Mouse (Mus musculus) MEL (cell line): ENCODE results near the gene Ttll11. TPM values are rescaled to one million over a fixed set of nuclear protein-coding genes. Genes with fewer than 3 reads are reported as not detected.

ENCODE experiments used
- DNase-seq: peaks from one replicate; pipeline ENCODE4 v3.0.0; 2011; ENCODE audit warnings: low read depth, low spot score
- H3K27ac ChIP-seq: 2 replicates; pipeline ENCODE4 v1.5.1; 2012; ENCODE audit warnings: low read depth, mild to moderate bottlenecking, control low read depth, low read length, moderate library complexity; ENCODE audit not compliant: control insufficient read depth
- H3K27me3 ChIP-seq, 2 experiments: fragments of 150-350 bp in 1 of 2; sonication (generic) in 1 of 2; 2 replicates each; pipeline ENCODE4 v1.6.1; 2012; ENCODE audit warnings: low read length in 2 of 2, mild to moderate bottlenecking in 2 of 2, improper control_type of control experiment in 1 of 2, moderate library complexity in 1 of 2; ENCODE audit not compliant: insufficient read depth in 2 of 2, control insufficient read depth in 1 of 2
- H3K36me3 ChIP-seq, 2 experiments: 2 replicates each; pipeline ENCODE4 v1.6.1; 2012 to 2014; ENCODE audit warnings: low read length in 2 of 2, improper control_type of control experiment in 1 of 2, inconsistent platforms in 1 of 2, mild to moderate bottlenecking in 1 of 2; ENCODE audit not compliant: insufficient read depth in 2 of 2, control insufficient read depth in 1 of 2
- H3K4me1 ChIP-seq, 2 experiments: fragments of 150-350 bp in 1 of 2; sonication (generic) in 1 of 2; 2 replicates each; pipeline ENCODE4 v1.6.1; 2012; ENCODE audit warnings: low read length in 2 of 2, improper control_type of control experiment in 1 of 2, mild to moderate bottlenecking in 1 of 2; ENCODE audit not compliant: insufficient read depth in 2 of 2, control insufficient read depth in 1 of 2
- H3K4me3 ChIP-seq, 2 experiments: fragments of 150-350 bp in 1 of 2; sonication (generic) in 1 of 2; 2 replicates each; pipeline ENCODE4 v1.5.1; 2012; ENCODE audit warnings: low read depth in 2 of 2, low read length in 2 of 2, mild to moderate bottlenecking in 2 of 2, moderate library complexity in 2 of 2, control low read depth in 1 of 2, improper control_type of control experiment in 1 of 2; ENCODE audit not compliant: control insufficient read depth in 1 of 2, insufficient read depth in 1 of 2
- H3K79me2 ChIP-seq: 2 replicates; pipeline ENCODE4 v1.6.1; 2012; ENCODE audit warnings: mild to moderate bottlenecking, low read length, moderate library complexity; ENCODE audit not compliant: control insufficient read depth, poor library complexity, insufficient read depth
- H3K9ac ChIP-seq: 2 replicates; pipeline ENCODE4 v1.6.1; 2012; ENCODE audit warnings: low read depth, mild to moderate bottlenecking, control low read depth, low read length, moderate library complexity; ENCODE audit not compliant: control insufficient read depth, poor library complexity, severe bottlenecking
- H3K9me3 ChIP-seq: fragments of 150-350 bp; sonication (generic); replicated peaks from 2 replicates; pipeline ENCODE4 v1.6.1; 2012; ENCODE audit warnings: mild to moderate bottlenecking, low read length, improper control_type of control experiment, moderate library complexity; ENCODE audit not compliant: insufficient read depth
- BHLHE40 ChIP-seq: IDR thresholded peaks from 2 replicates; pipeline ENCODE4 v1.6.1; 2012; ENCODE audit warnings: low read depth, mild to moderate bottlenecking, inconsistent platforms, low read length, improper control_type of control experiment, borderline replicate concordance
- CTCF ChIP-seq, 3 experiments: IDR thresholded peaks in 2 of 3; conservative IDR thresholded peaks in 1 of 3; 2 replicates each; pipeline ENCODE4 v1.5.1; 2011 to 2012; ENCODE audit warnings: low read length in 3 of 3, low read depth in 2 of 3, mild to moderate bottlenecking in 2 of 3, improper control_type of control experiment in 1 of 3, inconsistent platforms in 1 of 3, mixed read lengths in 1 of 3, moderate library complexity in 1 of 3; ENCODE audit not compliant: control insufficient read depth in 1 of 3, insufficient read depth in 1 of 3, poor library complexity in 1 of 3, severe bottlenecking in 1 of 3
- E2F4 ChIP-seq: IDR thresholded peaks from 2 replicates; pipeline ENCODE4 v1.6.1; 2011; ENCODE audit warnings: low read depth, low read length, improper control_type of control experiment, borderline replicate concordance
- EP300 ChIP-seq, 2 experiments: IDR thresholded peaks; 2 replicates each; pipeline ENCODE4 v1.6.1; 2011; ENCODE audit warnings: improper control_type of control experiment in 2 of 2, low read length in 2 of 2, low read depth in 1 of 2, mild to moderate bottlenecking in 1 of 2
- GABPA ChIP-seq: IDR thresholded peaks from 2 replicates; pipeline ENCODE4 v1.6.1; 2012; ENCODE audit warnings: low read depth, mild to moderate bottlenecking, inconsistent platforms, low read length, improper control_type of control experiment, moderate library complexity
- GATA1 ChIP-seq: IDR thresholded peaks from 2 replicates; pipeline ENCODE4 v1.6.1; 2011; ENCODE audit warnings: low read depth, low read length, improper control_type of control experiment
- MAFK ChIP-seq: IDR thresholded peaks from 2 replicates; pipeline ENCODE4 v1.6.1; 2011; ENCODE audit warnings: low read depth, mild to moderate bottlenecking, low read length, improper control_type of control experiment, borderline replicate concordance
- MAX ChIP-seq: IDR thresholded peaks from 2 replicates; pipeline ENCODE4 v1.6.1; 2011; ENCODE audit warnings: low read length, improper control_type of control experiment
- MAZ ChIP-seq: IDR thresholded peaks from 2 replicates; pipeline ENCODE4 v1.6.1; 2012; ENCODE audit warnings: low read depth, mild to moderate bottlenecking, inconsistent platforms, low read length, improper control_type of control experiment
- MEF2A ChIP-seq: IDR thresholded peaks from 2 replicates; pipeline ENCODE4 v1.6.1; 2014; ENCODE audit warnings: low read depth, mild to moderate bottlenecking, inconsistent platforms, low read length, improper control_type of control experiment; ENCODE audit not compliant: poor library complexity, insufficient replicate concordance, severe bottlenecking; ENCODE audit errors: extremely low read depth
- MYB ChIP-seq: IDR thresholded peaks from 2 replicates; pipeline ENCODE4 v1.6.1; 2011; ENCODE audit warnings: mild to moderate bottlenecking, low read depth, low read length, improper control_type of control experiment
- MYC ChIP-seq: IDR thresholded peaks from 2 replicates; pipeline ENCODE4 v1.6.1; 2011; ENCODE audit warnings: low read depth, mild to moderate bottlenecking, low read length, improper control_type of control experiment, moderate library complexity
- POLR2A ChIP-seq, 2 experiments: IDR thresholded peaks; 2 replicates each; pipeline ENCODE4 v1.6.1; 2011 to 2012; ENCODE audit warnings: low read length in 2 of 2, mild to moderate bottlenecking in 2 of 2, control low read depth in 1 of 2, improper control_type of control experiment in 1 of 2, low read depth in 1 of 2, moderate library complexity in 1 of 2; ENCODE audit not compliant: control insufficient read depth in 1 of 2, insufficient read depth in 1 of 2, poor library complexity in 1 of 2
- POLR2AphosphoS2 ChIP-seq: IDR thresholded peaks from 2 replicates; pipeline ENCODE4 v1.6.1; 2011; ENCODE audit warnings: low read length, improper control_type of control experiment
- RAD21 ChIP-seq: IDR thresholded peaks from 2 replicates; pipeline ENCODE4 v1.6.1; 2011; ENCODE audit warnings: mild to moderate bottlenecking, low read depth, low read length, improper control_type of control experiment
- TAL1 ChIP-seq: IDR thresholded peaks from 2 replicates; pipeline ENCODE4 v1.6.1; 2012; ENCODE audit warnings: mild to moderate bottlenecking, inconsistent platforms, low read length, moderate library complexity, mixed read lengths
- UBTF ChIP-seq: IDR thresholded peaks from 2 replicates; pipeline ENCODE4 v1.6.1; 2012; ENCODE audit warnings: low read depth, mild to moderate bottlenecking, inconsistent platforms, low read length, improper control_type of control experiment, moderate library complexity, borderline replicate concordance; ENCODE audit not compliant: insufficient read depth
- USF2 ChIP-seq, 2 experiments: IDR thresholded peaks; 2 replicates each; pipeline ENCODE4 v1.6.1; 2011 to 2012; ENCODE audit warnings: improper control_type of control experiment in 2 of 2, low read length in 2 of 2, borderline replicate concordance in 1 of 2, inconsistent platforms in 1 of 2, low read depth in 1 of 2, mild to moderate bottlenecking in 1 of 2; ENCODE audit not compliant: insufficient read depth in 1 of 2
- ZC3H11A ChIP-seq: IDR thresholded peaks from 2 replicates; pipeline ENCODE4 v1.6.1; 2012; ENCODE audit warnings: low read depth, mild to moderate bottlenecking, inconsistent platforms, low read length, improper control_type of control experiment
- polyA plus RNA-seq, 2 experiments: library from polyadenylated mRNA; stranded (reverse) in 1 of 2; unstranded in 1 of 2; fragments of >175 nt in 1 of 2; fragments of >200 nt in 1 of 2; gene quantifications; 2 replicates each; pipeline versions ENCODE4 v1.2.1 to v1.2.4; 2012; ENCODE audit warnings: low replicate concordance in 2 of 2, low read depth in 1 of 2; ENCODE audit not compliant: insufficient read length in 2 of 2, insufficient read depth in 1 of 2, missing spikeins in 1 of 2
- total RNA-seq: library from RNA; depleted of rRNA; stranded (reverse); fragments of 300-350 nt; gene quantifications from 2 replicates; pipeline ENCODE4 v1.2.3, GENCODE M21; 2012

Gene Ttll11
- total and polyA plus RNA-seq, 3 experiments, result 1.2 to 2.5 TPM; not detected in 1

- Histone ChIP-seq H3K4me1 (peaks cover 3 to 14% of the 10 kb centered on the region in 2 experiments; a peak in 2 of 4 replicates), H3K79me2 (no peaks in the 10 kb centered on the region), H3K4me3 (no peak overlapping the region), H3K9ac (no peak overlapping the region), H3K27ac (no peak overlapping the region), H3K36me3 (peaks cover 0 to 7% of the 10 kb centered on the region in 2 experiments; a peak in 2 of 4 replicates), H3K9me3 (no peaks in the 10 kb centered on the region), H3K27me3 (no peaks in the 10 kb centered on the region)
- DNase-seq, result no peak
- no peak for TF ChIP-seq E2F4
These were observed 81.1 kb downstream of the Ttll11 start for GRCm38 (mm10) chr2:35898425-35899134.

- Histone ChIP-seq H3K36me3 (peaks cover 0 to 7% of the 10 kb centered on the region in 2 experiments; a peak in 2 of 4 replicates), H3K27me3 (no peaks in the 10 kb centered on the region), H3K4me1 (peaks cover 3 to 14% of the 10 kb centered on the region in 2 experiments; a peak in 2 of 4 replicates), H3K9ac (no peak overlapping the region), H3K9me3 (no peaks in the 10 kb centered on the region), H3K4me3 (no peak overlapping the region), H3K79me2 (no peaks in the 10 kb centered on the region), H3K27ac (no peak overlapping the region)
- no peak for DNase-seq
- TF ChIP-seq POLR2A (IDR thresholded peaks at IDR 0.05; ENCODE audit: control insufficient read depth in 1 of 2, insufficient read depth in 1 of 2, low read depth in 1 of 2, low read length in 2 of 2, poor library complexity in 1 of 2) (no peak), MYB (no peak), UBTF (no peak), MEF2A (no peak), GATA1 (no peak), E2F4 (no peak), MYC (no peak), TAL1 (no peak), MAFK (no peak), BHLHE40 (no peak), MAZ (no peak), GABPA (no peak), EP300 (IDR thresholded peaks at IDR 0.05; ENCODE audit: low read depth in 1 of 2, low read length in 2 of 2) (no peak), RAD21 (no peak), ZC3H11A (no peak), MAX (no peak), CTCF (IDR thresholded peaks at IDR 0.05 in 2 of 3, conservative IDR thresholded peaks at IDR 0.05 in 1 of 3; ENCODE audit: control insufficient read depth in 1 of 3, insufficient read depth in 1 of 3, low read depth in 2 of 3, low read length in 3 of 3, poor library complexity in 1 of 3, severe bottlenecking in 1 of 3) (no peak; a peak in 1 of 6 replicates), USF2 (IDR thresholded peaks at IDR 0.05; ENCODE audit: borderline replicate concordance in 1 of 2, insufficient read depth in 1 of 2, low read depth in 1 of 2, low read length in 2 of 2) (no peak), POLR2AphosphoS2 (no peak)
- TF ChIP-seq, all 39 proteins: peak for 0
These were observed 82.6 kb downstream of the Ttll11 start for GRCm38 (mm10) chr2:35897125-35897524.
